Mouse (Mus musculus) kidney, embryonic 15.5 days (tissue): ENCODE results near the gene Prpsap1. TPM values are rescaled to one million over a fixed set of nuclear protein-coding genes. Genes with fewer than 3 reads are reported as not detected.

ENCODE experiments used
- ATAC-seq: fragments of 200-750 bp; cut with Nextera tagmentation; replicated peaks from 2 replicates; pipeline ENCODE4 v1.8.0; 2017; ENCODE audit warnings: moderate TSS enrichment; ENCODE audit not compliant: low FRiP score
- H3K27ac ChIP-seq: fragments of 300-500 bp; sonication (generic); 2 replicates; pipeline ENCODE4 v1.5.1; 2015; ENCODE audit warnings: mild to moderate bottlenecking, inconsistent platforms
- H3K27me3 ChIP-seq: fragments of 300-500 bp; sonication (generic); 2 replicates; pipeline ENCODE4 v1.6.1; 2015; ENCODE audit warnings: inconsistent platforms
- H3K36me3 ChIP-seq: fragments of 300-500 bp; sonication (generic); 2 replicates; pipeline ENCODE4 v1.6.1; 2015; ENCODE audit warnings: inconsistent platforms
- H3K4me1 ChIP-seq: fragments of 300-500 bp; sonication (generic); 2 replicates; pipeline ENCODE4 v1.6.1; 2015; ENCODE audit warnings: inconsistent platforms
- H3K4me2 ChIP-seq: fragments of 300-500 bp; sonication (generic); 2 replicates; pipeline ENCODE4 v1.6.1; 2015; ENCODE audit warnings: moderate library complexity, mild to moderate bottlenecking, inconsistent platforms
- H3K4me3 ChIP-seq: fragments of 300-500 bp; sonication (generic); replicated peaks from 2 replicates; pipeline ENCODE4 v1.5.1; 2015; ENCODE audit warnings: mild to moderate bottlenecking, inconsistent platforms
- H3K9ac ChIP-seq: fragments of 300-500 bp; sonication (generic); 2 replicates; pipeline ENCODE4 v1.6.1; 2015; ENCODE audit warnings: mild to moderate bottlenecking, inconsistent platforms
- H3K9me3 ChIP-seq: fragments of 300-500 bp; sonication (generic); replicated peaks from 2 replicates; pipeline ENCODE4 v1.6.1; 2016; ENCODE audit warnings: inconsistent platforms
- WGBS: fragments of 180-500 bp; shearing (Covaris S2); methylation state at CpG from one replicate; pipeline ENCODE4 v1.1.7; 2015; ENCODE audit warnings: mixed read lengths; 5-methylcytosine and 5-hydroxymethylcytosine counted together
- polyA plus RNA-seq: library from polyadenylated mRNA; unstranded; fragments of >200 nt; fragmentation: Nextera tagmentation; extraction: Ambion mirVana; gene quantifications from 2 replicates; pipeline ENCODE4 v1.2.1, GENCODE M21; 2015

The Prpsap1 gene
- polyA plus RNA-seq, 1 experiment from 2014 or later, result 208 TPM

- Histone ChIP-seq H3K4me3 (peak within 1 kb of the TSS; percentile 56), H3K9ac (peak within 1 kb of the TSS; percentile 57), H3K9me3 (no peaks in the 10 kb centered on the region), H3K36me3 (no peaks in the 10 kb centered on the region), H3K4me2 (peak within 1 kb of the TSS; percentile 97), H3K27me3 (peaks cover 59% of the 10 kb centered on the region), H3K4me1 (peaks cover 46% of the 10 kb centered on the region), H3K27ac (no peak within 1 kb of the TSS)
- no peak for ATAC-seq
- 31% methylated on average over 11 of the region's 11 CpGs for WGBS
Observed at GRCm38 (mm10) chr11:116530187-116531147, 36.5 kb upstream of the Prpsap1 start, which contains the start of gene Sphk1. Gene Sphk1, plus strand, starts transcription at chr11:116530925.

DNA sequence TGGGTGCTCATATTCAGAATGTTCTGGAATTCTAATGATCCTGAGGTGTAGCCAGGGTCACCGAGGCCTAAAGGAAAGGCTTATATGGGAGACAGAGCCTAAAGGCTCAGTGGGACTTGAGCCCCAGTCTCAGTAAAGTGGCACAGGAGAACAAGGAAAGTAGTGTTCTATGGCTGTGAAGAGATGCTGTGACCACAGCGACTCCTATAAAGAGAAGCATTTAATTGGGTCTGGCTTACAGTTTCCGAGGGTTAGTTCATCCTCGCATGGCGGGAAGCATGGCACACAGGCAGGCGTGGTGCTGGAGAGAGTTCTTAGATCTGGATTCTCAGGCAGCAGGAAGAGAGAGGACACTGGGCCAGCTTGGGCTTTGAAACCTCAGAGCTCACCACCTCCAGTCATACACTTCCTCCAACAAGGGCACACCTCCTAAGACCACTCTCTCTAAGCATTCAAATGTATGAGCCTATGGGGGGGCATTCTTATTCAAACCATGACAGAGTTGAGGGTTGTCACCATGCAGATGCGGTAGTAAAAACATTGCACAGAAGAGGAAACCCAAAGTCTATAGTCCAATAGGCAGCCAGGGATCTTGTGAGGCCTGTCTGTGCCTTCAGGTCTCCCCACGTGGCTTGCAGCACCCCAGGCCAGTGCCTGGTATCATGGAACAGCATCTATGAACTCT is 34.8 kb upstream of the Prpsap1 start:
- Histone ChIP-seq H3K4me2 (no peak overlapping the region), H3K4me3 (no peak overlapping the region), H3K9ac (no peak overlapping the region), H3K4me1 (peaks cover 44% of the 10 kb centered on the region), H3K9me3 (no peaks in the 10 kb centered on the region), H3K27me3 (peaks cover 50% of the 10 kb centered on the region), H3K27ac (no peak overlapping the region), H3K36me3 (no peaks in the 10 kb centered on the region)
- WGBS, result 79% methylated on average over 8 of the region's 8 CpGs
- no peak for ATAC-seq

DNA sequence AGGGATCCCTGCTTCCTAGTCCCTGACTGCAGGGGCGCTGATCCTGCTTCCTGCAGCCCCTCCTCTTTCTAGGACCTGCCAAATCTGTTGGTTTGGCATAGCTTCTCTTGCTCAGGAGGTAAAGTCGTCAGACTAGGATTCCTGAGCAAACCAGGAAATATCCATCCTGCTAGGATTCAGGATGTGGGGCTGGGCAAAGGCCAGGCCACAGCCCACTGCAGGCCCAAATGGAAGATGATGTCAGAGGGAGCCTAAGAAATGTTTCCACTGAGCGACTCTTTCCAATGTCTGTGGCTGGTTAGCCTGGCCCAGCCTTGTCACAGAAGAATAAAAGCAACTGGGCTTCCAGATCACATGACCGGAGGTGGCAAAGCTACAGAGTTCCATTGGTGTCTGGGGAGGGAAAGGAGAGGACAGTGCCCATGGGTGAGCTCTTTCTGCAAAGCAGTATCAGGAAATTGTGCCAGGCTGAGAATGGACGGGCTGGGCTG is 29.7 kb upstream of the Prpsap1 start:
- no peak overlapping the region for H3K9ac ChIP-seq
- H3K36me3 ChIP-seq, result no peaks in the 10 kb centered on the region
- peaks cover 23% of the 10 kb centered on the region for H3K4me1 ChIP-seq
- 51% methylated on average over 5 of the region's 5 CpGs for WGBS
- H3K27ac ChIP-seq, result peak overlapping the region; percentile 55
- no peaks in the 10 kb centered on the region for H3K9me3 ChIP-seq
- no peak for ATAC-seq
- peaks cover 8% of the 10 kb centered on the region for H3K27me3 ChIP-seq
- H3K4me3 ChIP-seq, result no peak overlapping the region
- H3K4me2 ChIP-seq, result no peak overlapping the region

- Histone ChIP-seq H3K4me1 (peaks cover 26% of the 10 kb centered on the region), H3K4me2 (no peak overlapping the region), H3K36me3 (no peaks in the 10 kb centered on the region), H3K9me3 (no peaks in the 10 kb centered on the region), H3K9ac (no peak overlapping the region), H3K27ac (peak overlapping the region; percentile 55), H3K4me3 (no peak overlapping the region), H3K27me3 (peaks cover 8% of the 10 kb centered on the region)
- WGBS, result 50% methylated on average over 16 of the region's 16 CpGs
- no peak for ATAC-seq
Observed at GRCm38 (mm10) chr11:116522886-116523698, 29.1 kb upstream of the Prpsap1 start.

GRCm38 (mm10) chr11:116522046-116522445 is 28.0 kb upstream of the Prpsap1 start:
- peaks cover 30% of the 10 kb centered on the region for H3K4me1 ChIP-seq
- H3K36me3 ChIP-seq, result no peaks in the 10 kb centered on the region
- no peak for ATAC-seq
- WGBS, result 98% methylated on average over 3 of the region's 3 CpGs
- no peak overlapping the region for H3K4me3 ChIP-seq
- no peak overlapping the region for H3K4me2 ChIP-seq
- no peaks in the 10 kb centered on the region for H3K9me3 ChIP-seq
- no peak overlapping the region for H3K27ac ChIP-seq
- no peaks in the 10 kb centered on the region for H3K27me3 ChIP-seq
- no peak overlapping the region for H3K9ac ChIP-seq

DNA sequence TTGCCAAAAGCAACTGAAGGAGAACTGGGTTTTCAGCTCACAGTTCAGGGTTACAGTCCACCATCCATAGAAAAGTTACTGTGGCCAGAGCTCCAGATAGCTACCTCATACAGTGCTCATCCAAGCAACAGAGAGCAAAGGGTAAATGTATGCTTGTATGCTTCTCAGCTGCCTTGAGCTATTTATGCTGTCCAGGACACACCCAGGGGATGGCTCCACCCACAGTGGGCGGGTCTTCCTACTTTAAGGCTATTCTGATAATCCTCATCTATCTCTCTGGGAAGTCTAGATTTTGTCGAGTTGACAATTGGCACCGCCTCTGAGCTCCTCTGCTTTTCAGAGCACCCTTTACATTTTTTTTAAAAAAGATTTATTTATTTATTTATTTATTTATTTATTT is 27.1 kb upstream of the Prpsap1 start:
- ATAC-seq, result no peak
- Histone ChIP-seq H3K9ac (no peak overlapping the region), H3K36me3 (no peaks in the 10 kb centered on the region), H3K27me3 (no peaks in the 10 kb centered on the region), H3K4me1 (peaks cover 30% of the 10 kb centered on the region), H3K4me2 (no peak overlapping the region), H3K27ac (no peak overlapping the region), H3K9me3 (no peaks in the 10 kb centered on the region), H3K4me3 (no peak overlapping the region)
- 61% methylated on average over 3 of the region's 3 CpGs for WGBS

DNA sequence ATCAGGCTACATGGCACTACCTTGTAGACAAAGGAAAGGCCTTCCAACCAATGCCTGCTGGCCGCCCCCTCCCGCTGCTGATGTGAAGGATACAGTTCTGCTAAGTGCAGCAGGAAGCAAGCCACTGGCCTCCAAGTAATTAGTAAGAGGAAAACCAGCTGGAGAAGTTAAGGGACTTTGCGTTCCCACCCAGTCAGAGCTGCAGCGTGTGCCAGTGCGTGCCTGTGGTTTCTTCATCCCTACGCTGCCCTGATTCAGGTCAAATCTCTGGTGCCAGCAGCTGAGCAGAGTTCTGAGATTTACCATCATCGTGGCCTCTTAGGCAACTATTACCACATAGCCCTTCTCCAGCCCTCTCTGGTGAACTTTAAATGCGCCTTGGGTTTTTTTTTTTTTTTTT is 24.5 kb upstream of the Prpsap1 start:
- 36% methylated on average over 8 of the region's 8 CpGs for WGBS
- Histone ChIP-seq H3K27me3 (peaks cover 17% of the 10 kb centered on the region), H3K27ac (peak overlapping the region; percentile 56; the same call in 1 of the 2 replicates), H3K36me3 (no peaks in the 10 kb centered on the region), H3K4me3 (no peak overlapping the region), H3K9ac (no peak overlapping the region), H3K9me3 (no peaks in the 10 kb centered on the region), H3K4me1 (peaks cover 27% of the 10 kb centered on the region), H3K4me2 (no peak overlapping the region)
- peak; percentile 37; the same call in 1 of the 2 replicates for ATAC-seq

DNA sequence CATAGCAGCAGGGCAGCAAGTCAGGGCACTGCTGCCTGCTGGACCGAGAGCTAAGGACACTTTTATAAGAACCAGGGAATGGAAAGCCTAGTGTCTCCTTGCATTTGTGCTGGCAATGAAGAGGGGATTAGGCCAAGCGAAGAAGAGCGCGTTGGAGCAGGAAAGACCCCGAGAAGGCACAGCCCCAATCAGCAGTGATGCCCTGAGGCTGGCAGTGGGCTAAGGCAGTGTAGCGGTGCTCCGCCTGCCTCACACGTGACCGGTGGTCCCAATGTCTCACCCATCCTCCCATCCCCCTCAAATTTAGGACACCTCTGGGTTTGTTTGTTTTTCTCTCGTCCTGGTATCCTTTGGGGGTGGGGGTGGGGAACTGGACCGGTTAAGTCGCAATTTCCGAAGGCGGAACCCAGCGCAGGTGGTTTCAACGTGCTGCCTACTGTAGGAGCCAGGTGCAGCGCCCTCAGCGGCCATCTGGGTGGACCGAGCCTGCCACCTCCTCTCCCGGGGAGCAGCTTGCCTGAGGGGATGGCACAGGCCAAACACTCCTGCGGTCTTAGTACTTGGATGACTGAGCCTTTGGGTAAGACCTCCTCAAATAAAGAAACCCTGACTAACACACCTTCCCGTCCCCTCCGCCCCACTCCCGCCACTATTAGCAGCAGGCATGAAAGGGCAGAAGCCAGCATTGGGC is 21.5 kb upstream of the Prpsap1 start:
- H3K27ac ChIP-seq, result no peak overlapping the region
- 14% methylated on average over 24 of the region's 24 CpGs for WGBS
- no peaks in the 10 kb centered on the region for H3K36me3 ChIP-seq
- H3K4me3 ChIP-seq, result peak overlapping the region; percentile 18
- no peak for ATAC-seq
- peak overlapping the region; percentile 48 for H3K4me2 ChIP-seq
- H3K9ac ChIP-seq, result no peak overlapping the region
- peaks cover 16% of the 10 kb centered on the region; the same call in 1 of the 2 replicates for H3K4me1 ChIP-seq
- no peaks in the 10 kb centered on the region for H3K9me3 ChIP-seq
- H3K27me3 ChIP-seq, result peaks cover 17% of the 10 kb centered on the region

GRCm38 (mm10) chr11:116513531-116514038 is 19.6 kb upstream of the Prpsap1 start:
- Histone ChIP-seq H3K4me3 (no peak overlapping the region), H3K9me3 (no peaks in the 10 kb centered on the region), H3K27ac (no peak overlapping the region), H3K4me1 (peaks cover 13% of the 10 kb centered on the region; the same call in 1 of the 2 replicates), H3K4me2 (no peak overlapping the region), H3K9ac (no peak overlapping the region), H3K36me3 (no peaks in the 10 kb centered on the region), H3K27me3 (peaks cover 17% of the 10 kb centered on the region)
- ATAC-seq, result no peak
- 64% methylated on average over 4 of the region's 4 CpGs for WGBS

- H3K27me3 ChIP-seq, result peaks cover 17% of the 10 kb centered on the region
- WGBS, result 80% methylated on average over 6 of the region's 6 CpGs
- H3K27ac ChIP-seq, result no peak overlapping the region
- H3K4me3 ChIP-seq, result no peak overlapping the region
- H3K9ac ChIP-seq, result no peak overlapping the region
- H3K36me3 ChIP-seq, result no peaks in the 10 kb centered on the region
- H3K9me3 ChIP-seq, result no peaks in the 10 kb centered on the region
- peaks cover 9% of the 10 kb centered on the region; the same call in 1 of the 2 replicates for H3K4me1 ChIP-seq
- H3K4me2 ChIP-seq, result no peak overlapping the region
- no peak for ATAC-seq
Observed at GRCm38 (mm10) chr11:116512987-116513386, 19.0 kb upstream of the Prpsap1 start.

DNA sequence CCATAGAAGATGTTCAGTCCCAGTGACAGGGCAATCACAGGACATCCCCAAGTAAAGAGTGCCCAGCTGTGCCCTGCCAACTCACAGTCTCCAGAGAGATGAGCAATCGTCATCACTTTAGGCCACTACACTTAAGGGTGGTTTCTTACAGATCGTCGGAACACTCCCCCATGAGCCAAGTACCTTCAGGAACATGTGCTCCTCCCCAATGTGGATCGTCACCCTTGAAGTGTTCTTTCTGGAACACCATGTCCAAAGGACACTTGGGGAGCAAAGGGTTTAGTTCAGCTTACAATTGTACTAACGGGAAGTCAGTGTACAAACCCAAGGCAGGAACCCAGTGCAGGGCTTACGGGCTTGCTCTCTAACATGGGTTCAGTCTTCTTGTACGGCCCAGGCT is 18.2 kb upstream of the Prpsap1 start:
- Histone ChIP-seq H3K36me3 (no peaks in the 10 kb centered on the region), H3K9me3 (no peaks in the 10 kb centered on the region), H3K27ac (no peak overlapping the region), H3K4me1 (peaks cover 6% of the 10 kb centered on the region; the same call in 1 of the 2 replicates), H3K4me3 (no peak overlapping the region), H3K27me3 (peaks cover 17% of the 10 kb centered on the region), H3K4me2 (no peak overlapping the region), H3K9ac (no peak overlapping the region)
- ATAC-seq, result no peak
- whole genome bisulfite sequencing, result 91% methylated on average over 7 of the region's 7 CpGs
